Mouse (Mus musculus) spleen, postnatal 0 days (tissue): ENCODE measurements around the gene Kctd3. TPM values are rescaled to one million over a fixed set of nuclear protein-coding genes. Genes with fewer than 3 reads are reported as not detected.

ENCODE experiments used
- polyA plus RNA-seq: library from polyadenylated mRNA; unstranded; fragments of >200 nt; fragmentation: Nextera tagmentation; extraction: Ambion mirVana; gene quantifications from 2 replicates; pipeline ENCODE4 v1.2.1, GENCODE M21; 2015

Gene Kctd3
- polyA plus RNA-seq: 9.3 and 9.4 TPM in 2 replicates

GRCm38 (mm10) chr1:189007239-189007979 lies at the start of gene Kctd3:
TSS of gene Kctd3 (minus strand) at chr1:189007841.

